Mouse (Mus musculus): ENCODE measurements around the gene Zmynd15. TPM values are rescaled to one million over a fixed set of nuclear protein-coding genes. Genes with fewer than 3 reads are reported as not detected.
A peak's percentile ranks its signal among the peaks of the same experiment; 100 is the strongest.

Zmynd15 gene
- polyA plus RNA-seq, 1 experiment from 2014 or later: 0.97 TPM

DNA sequence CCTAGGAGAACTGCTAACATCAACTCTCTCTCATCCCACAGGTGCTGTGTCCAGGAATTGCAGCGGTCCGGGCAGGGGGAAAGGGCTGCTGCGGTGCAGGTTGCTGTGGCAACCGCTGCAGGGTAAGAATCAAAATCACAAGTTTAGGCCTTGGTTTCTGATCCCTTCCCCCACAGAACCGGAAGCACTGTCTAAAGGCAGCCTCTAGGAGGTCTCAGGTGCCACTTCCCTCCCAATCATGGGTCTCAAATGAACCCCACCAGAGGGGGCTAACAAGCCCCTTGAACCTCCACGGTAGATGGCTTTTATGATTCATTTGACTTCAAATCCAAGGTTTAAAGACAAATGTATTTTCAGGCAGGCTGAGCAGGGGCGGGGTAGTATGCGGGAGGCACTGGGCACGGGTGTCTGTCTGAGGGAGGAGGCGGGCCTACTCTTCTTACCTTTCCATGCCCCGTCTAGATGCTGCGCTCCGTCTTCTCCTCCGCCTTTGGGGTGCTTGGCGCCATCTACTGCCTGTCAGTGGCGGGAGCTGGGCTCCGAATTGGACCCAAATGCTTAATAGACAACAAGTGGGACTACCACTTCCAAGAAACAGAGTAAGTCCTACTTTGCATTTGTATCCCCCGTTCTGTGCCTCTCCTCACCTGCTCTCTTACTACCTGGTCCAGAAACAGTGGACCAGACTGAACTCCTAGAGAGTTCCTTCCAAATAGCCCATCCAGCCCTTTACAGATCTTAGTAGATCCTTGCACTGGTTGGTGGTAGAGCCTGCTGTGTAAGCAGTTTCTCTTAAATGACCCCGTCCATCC, 50.7 kb downstream of the Zmynd15 start:
- Histone ChIP-seq H3K36me3 (ENCODE audit: control insufficient read depth, insufficient read depth, low read length) (no peaks in the 10 kb centered on the region), H3K4me1 (ENCODE audit: control insufficient read depth, insufficient read depth, low read length) (peaks cover 4% of the 10 kb centered on the region; the same call in 1 of the 2 replicates), H3K27ac (ENCODE audit: low read length) (no peak overlapping the region), H3K9me3 (replicated peaks; ENCODE audit: control insufficient read depth, low read length) (no peaks in the 10 kb centered on the region), H3K9ac (ENCODE audit: low read length) (no peak overlapping the region; the same call in 1 of the 2 replicates), H3K4me3 (replicated peaks; ENCODE audit: low read length) (no peak overlapping the region), H3K4me2 (ENCODE audit: low read depth, low read length) (peak overlapping the region; percentile 35), H3K27me3 (ENCODE audit: control insufficient read depth, insufficient read depth, low read length) (no peaks in the 10 kb centered on the region)
- WGBS: 9% methylated on average over 19 of the region's 19 CpGs
- ATAC-seq (ENCODE audit: insufficient read depth, low FRiP score): no peak

DNA sequence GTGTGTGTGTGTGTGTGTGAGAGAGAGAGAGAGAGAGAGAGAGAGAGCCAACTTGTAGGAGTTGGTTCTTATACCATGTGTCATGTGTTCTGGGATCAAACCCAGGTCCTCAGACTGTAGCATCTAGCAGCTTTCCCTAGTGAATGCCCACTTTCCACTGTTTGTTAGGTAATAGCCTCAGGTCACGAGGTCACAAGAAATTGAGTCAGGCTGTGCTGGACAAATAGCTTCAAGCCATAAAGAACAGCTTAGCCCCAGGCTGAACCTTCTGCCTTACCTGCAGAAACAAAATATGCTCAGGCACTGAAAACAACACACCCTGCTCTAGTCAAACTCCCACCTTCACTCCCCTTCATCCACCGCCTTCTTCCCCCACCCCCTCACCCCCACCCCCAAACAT, 52.0 kb downstream of the Zmynd15 start:
- Histone ChIP-seq H3K4me3 (replicated peaks; ENCODE audit: low read length) (no peak overlapping the region), H3K9ac (ENCODE audit: low read length) (no peak overlapping the region), H3K36me3 (ENCODE audit: control insufficient read depth, insufficient read depth, low read length) (no peaks in the 10 kb centered on the region), H3K4me1 (ENCODE audit: control insufficient read depth, insufficient read depth, low read length) (peaks cover 4% of the 10 kb centered on the region; the same call in 1 of the 2 replicates), H3K27ac (ENCODE audit: low read length) (no peak overlapping the region), H3K4me2 (ENCODE audit: low read depth, low read length) (no peak overlapping the region), H3K9me3 (replicated peaks; ENCODE audit: control insufficient read depth, low read length) (no peaks in the 10 kb centered on the region), H3K27me3 (ENCODE audit: control insufficient read depth, insufficient read depth, low read length) (no peaks in the 10 kb centered on the region)
- ATAC-seq (ENCODE audit: insufficient read depth, low FRiP score): no peak
- 61% methylated on average over 2 of the region's 2 CpGs for WGBS

DNA sequence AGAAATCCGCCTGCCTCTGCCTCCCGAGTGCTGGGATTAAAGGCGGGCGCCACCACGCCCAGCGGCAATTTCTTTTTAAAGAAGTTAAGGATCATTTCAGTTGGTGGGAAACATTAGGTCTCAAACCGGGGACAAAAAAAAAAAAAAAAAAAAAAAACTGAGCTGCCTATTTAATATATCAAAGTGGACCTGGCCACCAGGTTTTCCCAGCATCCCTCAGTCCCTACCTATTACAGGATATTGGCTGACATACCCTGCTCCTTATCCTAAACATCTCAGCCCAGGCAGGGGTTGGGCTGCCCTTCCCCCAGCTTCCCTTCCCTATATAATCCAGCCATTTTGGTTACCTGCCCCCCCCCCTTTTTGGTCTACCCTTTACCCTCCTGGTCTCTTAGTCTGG, 52.6 kb downstream of the Zmynd15 start:
- no peaks in the 10 kb centered on the region for H3K36me3 ChIP-seq (ENCODE audit: control insufficient read depth, insufficient read depth, low read length)
- ATAC-seq (ENCODE audit: insufficient read depth, low FRiP score): no peak
- 87% methylated on average over 7 of the region's 7 CpGs for WGBS
- H3K4me1 ChIP-seq (ENCODE audit: control insufficient read depth, insufficient read depth, low read length): peaks cover 4% of the 10 kb centered on the region; the same call in 1 of the 2 replicates
- no peaks in the 10 kb centered on the region for H3K27me3 ChIP-seq (ENCODE audit: control insufficient read depth, insufficient read depth, low read length)
- H3K27ac ChIP-seq (ENCODE audit: low read length): no peak overlapping the region
- no peak overlapping the region for H3K4me3 ChIP-seq (replicated peaks; ENCODE audit: low read length)
- H3K4me2 ChIP-seq (ENCODE audit: low read depth, low read length): no peak overlapping the region
- no peak overlapping the region for H3K9ac ChIP-seq (ENCODE audit: low read length)
- H3K9me3 ChIP-seq (replicated peaks; ENCODE audit: control insufficient read depth, low read length): no peaks in the 10 kb centered on the region

DNA sequence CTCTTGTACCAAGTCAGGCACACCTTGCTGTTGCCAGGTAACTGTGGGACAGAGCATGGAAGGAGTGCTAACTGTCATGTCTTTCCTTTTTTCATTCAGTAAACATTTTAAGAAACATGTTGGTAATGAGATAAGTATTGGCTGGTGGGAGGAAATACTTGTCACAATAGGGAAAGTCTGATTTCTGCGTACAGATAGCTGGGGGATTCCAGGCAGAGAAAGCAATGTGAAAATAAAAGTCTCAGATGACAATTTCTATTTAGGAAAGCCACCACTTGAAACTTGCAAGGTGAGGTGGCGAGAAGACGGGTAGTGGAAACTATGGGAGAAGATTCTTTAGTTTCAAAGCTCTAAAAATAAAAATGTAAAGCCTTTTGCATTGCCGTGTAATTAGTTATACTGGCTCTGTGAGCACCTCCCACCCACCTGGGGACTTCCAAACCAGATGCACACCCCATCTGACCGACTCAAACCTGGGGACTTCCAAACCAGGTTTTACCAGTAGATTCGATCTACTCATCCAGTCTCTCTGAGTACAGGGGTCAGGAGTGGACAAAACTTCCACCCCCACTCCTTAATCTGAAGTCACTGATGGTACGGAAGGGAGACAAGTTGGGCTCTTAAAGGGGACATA, 53.6 kb downstream of the Zmynd15 start:
- 74% methylated on average over 7 of the region's 7 CpGs for WGBS
- H3K36me3 ChIP-seq (ENCODE audit: control insufficient read depth, insufficient read depth, low read length): no peaks in the 10 kb centered on the region

DNA sequence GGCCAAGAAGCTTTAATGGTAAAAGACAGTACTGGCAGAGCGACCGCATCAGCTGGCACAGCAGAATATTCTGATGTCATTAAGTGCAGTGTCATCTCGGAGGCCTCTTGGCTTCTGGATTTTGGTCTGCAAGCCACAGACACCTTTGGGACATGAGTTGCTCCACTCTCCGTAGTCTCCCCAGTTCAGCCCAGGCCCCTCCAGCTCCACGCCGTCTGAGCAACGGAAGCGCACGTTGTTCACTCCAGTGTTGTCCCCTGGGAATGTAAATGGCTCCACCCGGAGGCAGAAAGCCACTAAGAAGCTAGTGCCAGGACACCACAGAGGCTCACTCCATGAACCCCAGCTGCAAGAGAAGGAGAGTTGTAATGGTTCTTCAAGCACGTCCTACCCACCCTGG, 54.3 kb downstream of the Zmynd15 start:
- Histone ChIP-seq H3K27ac (ENCODE audit: low read length) (no peak overlapping the region), H3K4me3 (replicated peaks; ENCODE audit: low read length) (no peak overlapping the region), H3K9ac (ENCODE audit: low read length) (no peak overlapping the region), H3K27me3 (ENCODE audit: control insufficient read depth, insufficient read depth, low read length) (no peaks in the 10 kb centered on the region), H3K4me2 (ENCODE audit: low read depth, low read length) (no peak overlapping the region), H3K9me3 (replicated peaks; ENCODE audit: control insufficient read depth, low read length) (no peaks in the 10 kb centered on the region), H3K4me1 (ENCODE audit: control insufficient read depth, insufficient read depth, low read length) (peaks cover 4% of the 10 kb centered on the region; the same call in 1 of the 2 replicates), H3K36me3 (ENCODE audit: control insufficient read depth, insufficient read depth, low read length) (no peaks in the 10 kb centered on the region)
- no peak for ATAC-seq (ENCODE audit: insufficient read depth, low FRiP score)
- 61% methylated on average over 11 of the region's 11 CpGs for WGBS

More for the DNA sequence above, 53.6 kb downstream of the Zmynd15 start:
- H3K4me1 ChIP-seq (ENCODE audit: control insufficient read depth, insufficient read depth, low read length): peaks cover 4% of the 10 kb centered on the region; the same call in 1 of the 2 replicates
- H3K9me3 ChIP-seq (replicated peaks; ENCODE audit: control insufficient read depth, low read length): no peaks in the 10 kb centered on the region
- H3K27me3 ChIP-seq (ENCODE audit: control insufficient read depth, insufficient read depth, low read length): no peaks in the 10 kb centered on the region
- no peak overlapping the region for H3K9ac ChIP-seq (ENCODE audit: low read length)
- H3K27ac ChIP-seq (ENCODE audit: low read length): no peak overlapping the region
- no peak for ATAC-seq (ENCODE audit: insufficient read depth, low FRiP score)
- no peak overlapping the region for H3K4me2 ChIP-seq (ENCODE audit: low read depth, low read length)
- no peak overlapping the region for H3K4me3 ChIP-seq (replicated peaks; ENCODE audit: low read length)

DNA sequence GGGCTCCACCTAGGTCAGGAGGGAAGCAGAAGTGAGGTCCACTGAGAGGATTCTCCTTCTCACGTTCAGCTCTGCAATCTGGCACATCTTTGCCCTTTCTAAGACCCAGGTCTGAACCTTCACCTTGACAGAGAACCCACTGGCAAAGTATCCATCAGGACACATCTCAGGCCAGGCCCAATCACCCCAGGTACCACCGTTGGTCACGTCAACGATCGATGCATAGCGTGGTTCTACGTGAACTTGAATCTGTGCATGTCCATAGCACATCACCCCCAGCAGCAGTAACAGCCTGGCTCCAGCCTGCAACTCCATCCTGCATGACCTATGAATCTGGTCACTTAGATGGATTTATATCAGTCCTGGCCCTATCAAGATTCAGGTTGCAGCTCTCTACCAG, 55.1 kb downstream of the Zmynd15 start, which contains the start of gene Vmo1:
Gene Vmo1, minus strand, starts transcription at position 329 of the 400 bp plus-strand sequence.
- no peak for ATAC-seq (ENCODE audit: insufficient read depth, low FRiP score)
- H3K27ac ChIP-seq (ENCODE audit: low read length): no peak within 1 kb of the TSS

More for the DNA sequence above, 55.1 kb downstream of the Zmynd15 start, which contains the start of gene Vmo1:
- no peaks in the 10 kb centered on the region for H3K9me3 ChIP-seq (replicated peaks; ENCODE audit: control insufficient read depth, low read length)
- no peaks in the 10 kb centered on the region for H3K36me3 ChIP-seq (ENCODE audit: control insufficient read depth, insufficient read depth, low read length)
- no peak within 1 kb of the TSS for H3K4me2 ChIP-seq (ENCODE audit: low read depth, low read length)
- no peak within 1 kb of the TSS for H3K4me3 ChIP-seq (replicated peaks; ENCODE audit: low read length)
- H3K4me1 ChIP-seq (ENCODE audit: control insufficient read depth, insufficient read depth, low read length): peaks cover 4% of the 10 kb centered on the region; the same call in 1 of the 2 replicates
- 84% methylated on average over 7 of the region's 7 CpGs for WGBS
- no peaks in the 10 kb centered on the region for H3K27me3 ChIP-seq (ENCODE audit: control insufficient read depth, insufficient read depth, low read length)
- no peak within 1 kb of the TSS for H3K9ac ChIP-seq (ENCODE audit: low read length)

Small RNAs within 50 kb of the gene (microRNA-seq; reads per million reads assigned to microRNA genes)
- not detected for gene Mir7115

Other genes starting within 250 kb of the Zmynd15 start
- gene Slc16a11, start 246.7 kb upstream of the Zmynd15 start, polyA plus RNA-seq (2015; fragmentation: Nextera tagmentation; extraction: Ambion mirVana): 1.5 and 1.9 TPM in 2 replicates
- gene Slc16a13, start 238.4 kb upstream of the Zmynd15 start, polyA plus RNA-seq (2015; fragmentation: Nextera tagmentation; extraction: Ambion mirVana): 9.4 and 10.5 TPM in 2 replicates
- 12.1 and 13.9 TPM in 2 replicates for gene Bcl6b, start 229.6 kb upstream of the Zmynd15 start, polyA plus RNA-seq (2015; fragmentation: Nextera tagmentation; extraction: Ambion mirVana)
- gene 0610010K14Rik, start 221.5 kb upstream of the Zmynd15 start, polyA plus RNA-seq (2015; fragmentation: Nextera tagmentation; extraction: Ambion mirVana): 119 and 132 TPM in 2 replicates
- gene Gm21988, start 219.6 kb upstream of the Zmynd15 start, polyA plus RNA-seq (2015; fragmentation: Nextera tagmentation; extraction: Ambion mirVana): 9.6 and 10.2 TPM in 2 replicates
- gene Rnasek, start 219.6 kb upstream of the Zmynd15 start, polyA plus RNA-seq (2015; fragmentation: Nextera tagmentation; extraction: Ambion mirVana): 207 and 226 TPM in 2 replicates
- gene Alox12, start 204.1 kb upstream of the Zmynd15 start, polyA plus RNA-seq (2015; fragmentation: Nextera tagmentation; extraction: Ambion mirVana): 17.8 and 21.0 TPM in 2 replicates
- gene Alox12e, start 136.8 kb upstream of the Zmynd15 start, polyA plus RNA-seq (2015; fragmentation: Nextera tagmentation; extraction: Ambion mirVana): not detected in 2 replicates
- gene Alox15, start 107.4 kb upstream of the Zmynd15 start, polyA plus RNA-seq (2015; fragmentation: Nextera tagmentation; extraction: Ambion mirVana): 12.7 and 19.7 TPM in 2 replicates
- 32.0 and 32.2 TPM in 2 replicates for gene Pelp1, start 49.4 kb upstream of the Zmynd15 start, polyA plus RNA-seq (2015; fragmentation: Nextera tagmentation; extraction: Ambion mirVana)
- 14.7 and 14.8 TPM in 2 replicates for gene Arrb2, start 26.8 kb upstream of the Zmynd15 start, polyA plus RNA-seq (2015; fragmentation: Nextera tagmentation; extraction: Ambion mirVana)
- gene Med11, start 7.5 kb upstream of the Zmynd15 start, polyA plus RNA-seq (2015; fragmentation: Nextera tagmentation; extraction: Ambion mirVana): 37.4 and 37.9 TPM in 2 replicates
- 9.0 and 10.5 TPM in 2 replicates for gene Cxcl16, start 551 bp downstream of the Zmynd15 start, polyA plus RNA-seq (2015; fragmentation: Nextera tagmentation; extraction: Ambion mirVana)
- 58.3 and 60.0 TPM in 2 replicates for gene Tm4sf5, start 45.8 kb downstream of the Zmynd15 start, polyA plus RNA-seq (2015; fragmentation: Nextera tagmentation; extraction: Ambion mirVana)
- gene Vmo1, start 55.2 kb downstream of the Zmynd15 start, polyA plus RNA-seq (2015; fragmentation: Nextera tagmentation; extraction: Ambion mirVana): 0.36 and 0.92 TPM in 2 replicates
- 1.9 and 2.0 TPM in 2 replicates for gene Gltpd2, start 59.8 kb downstream of the Zmynd15 start, polyA plus RNA-seq (2015; fragmentation: Nextera tagmentation; extraction: Ambion mirVana)
- 614 and 657 TPM in 2 replicates for gene Psmb6, start 65.9 kb downstream of the Zmynd15 start, polyA plus RNA-seq (2015; fragmentation: Nextera tagmentation; extraction: Ambion mirVana)
- gene Gm40193, start 73.5 kb downstream of the Zmynd15 start, polyA plus RNA-seq (2015; fragmentation: Nextera tagmentation; extraction: Ambion mirVana): not detected in 2 replicates
- gene Pld2, start 80.6 kb downstream of the Zmynd15 start, polyA plus RNA-seq (2015; fragmentation: Nextera tagmentation; extraction: Ambion mirVana): 17.8 and 21.5 TPM in 2 replicates
- gene Mink1, start 103.4 kb downstream of the Zmynd15 start, polyA plus RNA-seq (2015; fragmentation: Nextera tagmentation; extraction: Ambion mirVana): 12.5 and 13.0 TPM in 2 replicates
- gene 4930544D05Rik, start 156.4 kb downstream of the Zmynd15 start, polyA plus RNA-seq (2015; fragmentation: Nextera tagmentation; extraction: Ambion mirVana): not detected in 2 replicates
- 0.37 TPM in 1 of 2 replicates, not detected in the other for gene Chrne, start 159.8 kb downstream of the Zmynd15 start, polyA plus RNA-seq (2015; fragmentation: Nextera tagmentation; extraction: Ambion mirVana)
- gene Gp1ba, start 179.7 kb downstream of the Zmynd15 start, polyA plus RNA-seq (2015; fragmentation: Nextera tagmentation; extraction: Ambion mirVana): 0.16 and 0.19 TPM in 2 replicates
- gene Rnf167, start 187.8 kb downstream of the Zmynd15 start, polyA plus RNA-seq (2015; fragmentation: Nextera tagmentation; extraction: Ambion mirVana): 104 and 111 TPM in 2 replicates
- 163 and 169 TPM in 2 replicates for gene Slc25a11, start 188.0 kb downstream of the Zmynd15 start, polyA plus RNA-seq (2015; fragmentation: Nextera tagmentation; extraction: Ambion mirVana)
- gene Pfn1, start 195.2 kb downstream of the Zmynd15 start, polyA plus RNA-seq (2015; fragmentation: Nextera tagmentation; extraction: Ambion mirVana): 1,820 and 1,821 TPM in 2 replicates
- gene Eno3, start 197.8 kb downstream of the Zmynd15 start, polyA plus RNA-seq (2015; fragmentation: Nextera tagmentation; extraction: Ambion mirVana): 19.3 and 126 TPM in 2 replicates
- 148 and 149 TPM in 2 replicates for gene Spag7, start 210.0 kb downstream of the Zmynd15 start, polyA plus RNA-seq (2015; fragmentation: Nextera tagmentation; extraction: Ambion mirVana)
- gene Camta2, start 228.7 kb downstream of the Zmynd15 start, polyA plus RNA-seq (2015; fragmentation: Nextera tagmentation; extraction: Ambion mirVana): 14.2 and 15.8 TPM in 2 replicates
- gene Inca1, start 240.7 kb downstream of the Zmynd15 start, polyA plus RNA-seq (2015; fragmentation: Nextera tagmentation; extraction: Ambion mirVana): 1.3 and 1.5 TPM in 2 replicates
- gene Kif1c, start 241.1 kb downstream of the Zmynd15 start, polyA plus RNA-seq (2015; fragmentation: Nextera tagmentation; extraction: Ambion mirVana): 2.6 and 3.0 TPM in 2 replicates